Mouse (Mus musculus): Measurements from ENCODE around the gene Thrsp.
A peak's percentile ranks its signal among the peaks of the same experiment; 100 is the strongest.
"Not testable (repeated sequence)": the region's sequence is repeated elsewhere in the genome, so short reads cannot be mapped to it uniquely, and the experiment has no call there.

Gene Thrsp

DNA sequence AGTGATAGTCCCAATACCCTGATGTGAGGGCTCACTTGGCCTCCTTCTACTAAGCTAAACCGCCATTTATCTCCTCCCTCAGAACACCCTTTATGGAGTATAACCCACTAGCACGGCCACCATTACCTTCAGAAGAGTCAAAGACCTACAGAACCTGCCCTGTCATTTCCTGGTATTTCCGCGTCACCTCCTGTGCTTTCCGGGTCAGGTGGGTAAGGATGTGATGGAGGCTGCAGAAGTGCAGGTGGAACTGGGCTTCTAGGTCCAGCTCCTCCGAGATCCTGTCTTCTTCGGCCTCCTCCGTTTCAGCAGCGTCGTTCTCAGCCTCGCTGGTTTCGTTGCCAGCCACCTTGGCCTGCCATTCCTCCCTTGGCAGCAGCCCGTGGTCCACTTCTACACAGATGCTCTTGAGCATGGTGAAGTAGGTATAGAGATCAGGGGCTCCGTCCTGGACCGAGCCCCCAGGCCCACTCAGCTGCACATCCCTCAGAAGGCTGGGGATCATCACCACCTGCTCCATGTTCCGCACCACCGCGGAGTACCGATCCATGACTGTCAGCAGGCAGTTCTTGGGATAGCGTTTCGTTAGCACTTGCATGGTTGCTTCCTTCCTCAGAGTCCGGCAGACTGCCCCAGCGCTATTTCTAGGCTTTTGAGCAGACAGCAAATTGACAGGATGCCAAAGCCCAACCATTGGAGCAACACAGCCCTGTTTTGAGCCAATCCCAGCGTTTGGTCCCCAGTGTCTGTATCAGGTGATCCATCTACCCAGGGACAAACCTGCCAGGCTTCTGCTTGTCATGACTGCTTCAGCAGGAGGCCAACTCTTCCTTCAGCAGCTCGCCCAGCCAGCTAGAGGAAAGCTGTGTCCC, at the start of gene Thrsp:
Gene Thrsp, minus strand, starts transcription at position 825 of the 872 bp plus-strand sequence.
- DNase-seq (ENCODE audit: low spot score in 2 of 2): peak; percentile 86 to 91

DNA sequence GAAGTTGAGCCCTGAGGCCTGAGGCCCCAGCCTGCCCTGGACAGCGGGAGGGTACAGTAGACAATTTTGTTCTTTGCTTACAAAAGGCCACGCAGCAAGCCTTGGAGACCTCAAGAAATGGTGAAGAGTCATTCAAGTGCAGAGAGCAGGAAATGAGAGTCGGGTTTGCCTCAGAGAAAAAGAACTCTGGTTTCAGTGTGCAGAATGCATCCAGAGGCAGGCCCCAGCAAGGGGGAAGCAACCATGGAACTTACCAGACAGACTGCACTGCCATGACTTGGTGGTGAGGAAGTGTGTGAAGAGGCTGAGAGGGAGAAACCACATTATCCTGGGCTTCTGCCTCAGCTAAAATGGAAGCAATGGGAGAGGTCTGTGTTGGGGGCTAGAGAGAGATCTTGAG, 38.0 kb upstream of the Thrsp start:
- no peak for DNase-seq (ENCODE audit: low spot score in 2 of 2)

DNA sequence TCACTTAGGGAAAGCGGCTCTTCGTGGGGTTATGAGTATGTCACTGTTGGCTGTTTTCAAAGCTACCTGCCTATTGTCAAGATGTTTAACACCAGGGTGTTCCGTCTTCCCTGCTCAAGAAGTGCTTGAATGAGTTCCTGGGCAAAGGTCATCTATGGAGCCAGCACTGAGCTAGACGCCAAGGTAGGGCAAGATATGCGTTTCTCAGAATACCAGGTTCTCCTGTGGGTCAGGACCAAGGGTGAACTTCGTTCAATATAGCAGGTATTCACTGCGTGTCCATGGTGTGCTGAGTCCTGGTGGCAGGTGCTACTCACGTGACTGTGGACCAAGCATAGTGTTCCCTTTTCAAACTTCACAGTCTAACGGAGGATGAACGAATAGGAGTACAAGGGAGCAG, 37.3 kb upstream of the Thrsp start:
- no peak for DNase-seq (ENCODE audit: low spot score in 2 of 2)

DNA sequence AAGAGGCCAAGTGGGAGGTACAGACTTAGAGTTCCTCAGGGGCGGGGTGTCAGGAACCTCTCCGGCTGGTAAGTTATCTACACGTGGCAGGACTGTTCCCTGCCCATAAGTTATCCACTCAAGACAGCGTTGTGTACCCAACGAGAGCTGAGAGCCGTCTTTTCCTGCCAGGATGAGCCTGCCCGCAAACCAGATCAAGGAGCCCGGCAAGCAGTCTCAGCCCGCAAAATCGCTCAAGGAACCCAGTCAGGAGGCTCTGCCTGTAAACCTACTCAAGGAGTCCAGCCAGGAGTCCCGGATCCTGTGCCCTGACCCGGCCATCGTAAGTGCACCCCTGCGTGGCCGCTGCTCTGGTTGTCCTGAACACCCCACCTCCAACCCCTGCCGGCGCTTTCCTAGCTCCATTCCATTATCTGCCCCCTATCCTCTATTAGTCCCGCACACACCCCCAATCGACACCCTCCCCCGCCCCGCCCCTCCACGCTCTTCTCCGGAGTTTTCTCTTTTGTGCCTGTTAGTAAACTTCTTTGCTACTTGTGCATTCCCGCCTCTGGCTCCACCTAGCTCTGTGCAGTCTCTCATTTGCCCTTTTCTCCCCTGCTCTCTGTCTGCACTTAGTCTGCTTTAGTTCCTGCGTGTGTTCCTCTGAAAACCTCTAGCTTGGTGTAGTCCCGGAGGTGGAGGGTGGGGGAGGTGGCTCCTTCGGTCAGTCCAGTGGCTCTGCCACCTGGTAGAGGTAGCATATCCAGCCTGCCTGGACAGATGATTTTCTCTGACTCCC, 35.8 kb upstream of the Thrsp start:
- DNase-seq (ENCODE audit: low spot score in 2 of 2): no peak

DNA sequence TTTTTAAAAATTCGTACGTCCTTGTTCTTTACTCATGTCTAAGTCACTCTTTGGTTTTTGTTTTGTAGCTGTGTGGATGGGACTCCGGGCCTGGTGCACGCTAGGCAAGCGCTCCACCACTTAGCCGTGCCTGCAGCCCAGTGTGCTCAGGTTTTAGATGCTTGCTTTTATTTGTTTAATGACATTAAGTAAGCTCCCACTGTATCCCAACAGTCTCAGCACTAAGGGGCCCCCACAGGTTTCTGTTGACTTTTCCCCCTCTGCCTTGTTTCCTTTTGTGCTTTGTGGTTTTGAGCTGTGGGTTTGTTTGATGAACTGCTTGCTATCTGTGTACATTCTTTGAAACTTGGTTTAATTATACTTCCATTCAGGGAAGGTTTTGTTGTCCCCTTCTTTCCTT, 34.7 kb upstream of the Thrsp start:
- DNase-seq (ENCODE audit: low spot score in 2 of 2): no peak

DNA sequence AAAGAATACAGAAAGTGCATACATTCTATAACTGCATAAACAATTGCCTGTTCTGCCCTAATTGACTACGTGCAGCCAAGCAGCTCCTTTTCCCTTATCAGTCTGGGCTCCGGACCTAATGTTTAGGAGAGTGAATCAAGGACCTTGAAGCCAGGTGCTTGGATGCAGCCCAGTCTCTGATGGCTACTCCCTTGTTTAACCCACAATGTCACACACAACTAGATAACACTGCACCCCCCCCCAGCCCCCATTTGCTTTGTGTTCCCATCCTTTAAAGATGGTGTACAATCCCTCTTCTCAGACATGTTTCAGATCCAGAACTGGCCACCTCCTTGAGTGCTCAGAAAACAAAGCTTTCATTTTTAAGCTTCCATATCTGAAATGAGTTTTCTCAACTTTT, 33.5 kb upstream of the Thrsp start, which contains the start of gene Kctd14:
Gene Kctd14, plus strand, starts transcription at position 301 of the 400 bp plus-strand sequence.
- DNase-seq (ENCODE audit: low spot score in 2 of 2): not testable (repeated sequence)

DNA sequence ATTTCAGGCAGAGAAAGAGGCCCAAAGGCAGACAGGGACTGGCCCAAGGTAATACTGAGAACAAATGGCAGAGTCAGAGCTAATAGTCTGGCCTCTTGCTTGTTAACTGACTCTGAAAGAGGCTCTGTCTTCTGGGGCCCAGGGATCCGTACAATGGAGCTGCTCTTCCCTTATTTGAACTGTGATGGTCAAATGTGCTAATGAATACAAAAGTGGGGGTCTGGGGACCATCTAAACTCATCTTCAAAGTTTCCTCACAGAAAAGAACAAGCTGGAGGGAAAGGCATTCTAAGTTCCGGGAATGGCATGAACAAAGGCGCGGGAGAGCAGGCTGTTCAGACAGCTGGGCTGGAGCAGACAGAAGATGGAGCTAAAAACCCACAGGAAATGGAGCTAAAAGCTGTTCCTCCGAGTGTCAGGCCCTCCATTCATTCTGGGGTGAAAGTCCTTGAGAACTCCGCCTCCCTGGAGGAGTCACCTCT, 29.6 kb upstream of the Thrsp start:
- peak; percentile 51 to 63 for DNase-seq (ENCODE audit: low spot score in 2 of 2)

DNA sequence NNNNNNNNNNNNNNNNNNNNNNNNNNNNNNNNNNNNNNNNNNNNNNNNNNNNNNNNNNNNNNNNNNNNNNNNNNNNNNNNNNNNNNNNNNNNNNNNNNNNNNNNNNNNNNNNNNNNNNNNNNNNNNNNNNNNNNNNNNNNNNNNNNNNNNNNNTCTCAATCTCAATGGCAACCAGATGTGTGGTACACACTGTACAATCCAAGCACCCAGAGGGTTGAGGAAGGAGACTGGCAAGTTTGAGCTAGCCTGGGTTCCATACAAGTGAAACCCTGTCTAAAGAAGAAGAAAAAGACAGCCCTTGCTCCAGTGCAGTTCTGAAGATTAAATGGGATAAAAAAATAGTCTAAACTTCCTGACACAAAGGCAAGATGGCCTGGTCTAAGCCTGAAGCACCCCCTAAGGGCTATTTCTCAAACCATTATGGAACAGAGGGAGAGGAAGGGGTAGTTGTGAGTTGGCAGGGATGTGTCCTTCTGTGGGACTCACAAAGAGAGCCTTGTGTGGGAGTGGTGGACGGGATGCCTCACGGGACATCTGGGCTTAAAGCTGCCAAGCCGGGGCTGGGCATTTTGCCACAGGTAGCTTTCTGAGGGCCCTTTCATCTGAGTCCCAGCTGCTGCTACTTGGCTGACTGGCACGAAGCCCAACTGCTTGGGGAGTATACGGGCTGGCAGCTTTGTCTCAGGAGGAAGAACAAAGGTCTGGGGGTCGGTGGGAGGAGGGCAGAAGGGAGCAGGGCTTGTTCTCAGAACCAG, 28.8 kb upstream of the Thrsp start:
- DNase-seq (ENCODE audit: low spot score in 2 of 2): peak; percentile 97 to 98

DNA sequence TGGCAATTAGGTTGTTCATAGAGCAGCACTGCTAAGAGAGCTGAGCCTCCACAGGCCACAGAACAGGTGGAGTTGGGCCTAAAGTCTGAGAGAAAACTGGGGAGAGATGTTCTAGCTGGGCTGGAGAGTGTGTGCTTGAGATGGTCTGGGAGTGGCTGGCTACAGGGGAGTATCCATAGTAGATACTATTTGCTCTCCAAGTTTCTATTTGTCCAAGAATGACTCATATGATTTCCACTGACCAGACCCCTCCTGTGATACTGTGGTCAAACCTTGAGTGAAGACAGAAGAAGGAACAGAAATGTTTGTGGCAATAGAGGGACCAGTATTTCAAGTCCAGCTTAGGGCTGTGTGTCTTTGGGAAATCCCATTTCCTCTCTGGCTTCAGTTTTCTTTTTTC, 21.5 kb upstream of the Thrsp start:
- no peak for DNase-seq (ENCODE audit: low spot score in 2 of 2)

DNA sequence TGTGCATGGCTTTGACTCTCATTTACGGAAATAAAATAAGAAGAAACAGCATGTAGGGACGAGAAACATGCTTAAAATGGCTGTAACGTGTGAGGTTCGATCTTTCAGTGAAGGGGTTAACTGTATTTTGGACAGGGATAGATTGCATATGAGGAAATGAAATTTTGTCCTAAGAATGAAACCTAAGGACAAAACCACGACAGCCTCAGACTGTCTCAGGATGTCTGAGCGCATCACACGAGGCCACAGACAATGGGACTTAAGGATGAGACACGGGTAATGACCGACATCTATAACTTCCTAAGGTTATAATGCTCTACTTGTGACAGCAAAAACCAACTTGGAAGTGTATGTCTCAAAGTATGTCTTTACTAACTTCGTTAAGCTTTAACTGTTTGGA, 17.0 kb upstream of the Thrsp start:
- no peak for DNase-seq (ENCODE audit: low spot score in 2 of 2)

DNA sequence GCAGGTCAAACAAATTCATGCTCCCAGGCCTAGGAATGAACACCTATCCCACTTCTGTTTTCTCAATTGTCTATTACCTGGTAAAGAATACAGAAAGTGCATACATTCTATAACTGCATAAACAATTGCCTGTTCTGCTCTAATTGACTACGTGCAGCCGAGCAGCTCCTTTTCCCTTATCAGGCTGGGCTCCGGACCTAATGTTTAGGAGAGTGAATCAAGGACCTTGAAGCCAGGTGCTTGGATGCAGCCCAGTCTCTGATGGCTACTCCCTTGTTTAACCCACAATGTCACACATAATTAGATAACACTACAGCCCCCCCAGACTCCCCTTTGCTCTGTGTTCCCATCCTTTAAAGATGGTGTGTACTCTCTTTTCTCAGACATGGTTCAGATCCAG, 16.0 kb upstream of the Thrsp start:
- DNase-seq (ENCODE audit: low spot score in 2 of 2): not testable (repeated sequence)

DNA sequence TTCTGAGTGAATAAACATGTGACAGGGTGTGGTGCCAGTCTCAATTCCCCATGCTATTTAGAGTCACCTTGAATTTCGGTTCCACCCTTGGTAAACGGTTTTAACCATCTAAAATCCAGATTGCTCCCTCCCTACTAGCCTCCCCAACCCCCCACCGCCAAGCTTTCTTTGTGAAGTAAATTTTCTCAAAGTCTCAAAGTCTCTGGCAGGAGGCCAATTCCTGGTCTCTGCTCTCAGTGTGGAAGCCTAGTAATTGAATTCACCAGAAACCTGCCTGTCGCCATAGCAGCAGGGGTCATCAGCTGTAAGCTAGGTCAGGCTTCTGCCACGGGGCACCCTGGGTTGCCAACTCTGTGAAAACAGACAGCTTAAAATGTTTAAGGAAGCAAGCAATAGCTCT, 12.2 kb upstream of the Thrsp start:
- peak; percentile 73 to 74 for DNase-seq (ENCODE audit: low spot score in 2 of 2)

DNA sequence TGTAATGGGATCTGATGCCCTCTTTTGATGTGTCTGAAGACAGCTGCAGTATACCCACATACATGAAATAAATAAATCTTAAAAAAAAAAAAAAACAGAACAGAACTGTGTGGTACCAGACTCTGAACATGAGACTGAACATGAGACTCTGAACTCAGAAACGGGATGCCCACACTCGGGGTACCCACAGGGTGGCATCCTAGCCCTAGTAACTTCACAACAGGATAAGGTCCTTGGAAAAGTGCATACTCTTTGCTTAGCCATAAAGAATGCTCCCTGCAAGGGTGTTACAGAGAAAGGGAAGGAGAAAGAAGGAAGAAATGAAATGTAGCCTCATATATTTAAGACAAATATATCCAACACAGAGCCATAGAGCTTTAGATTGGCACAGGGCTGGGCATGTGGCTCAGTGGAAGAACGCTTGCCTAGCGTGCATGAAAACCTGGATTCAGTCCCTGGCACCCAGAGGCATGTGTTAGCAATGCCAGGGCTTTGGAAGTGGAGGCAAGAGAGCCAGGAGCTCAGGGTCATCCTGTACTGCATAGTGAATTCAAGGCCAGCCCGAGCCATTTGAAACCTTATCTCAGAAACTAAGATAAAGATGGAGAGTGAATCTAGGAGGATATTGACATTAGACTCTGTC, 10.4 kb upstream of the Thrsp start:
- DNase-seq (ENCODE audit: low spot score in 2 of 2): peak in 1 of 2 experiments; percentile 55

DNA sequence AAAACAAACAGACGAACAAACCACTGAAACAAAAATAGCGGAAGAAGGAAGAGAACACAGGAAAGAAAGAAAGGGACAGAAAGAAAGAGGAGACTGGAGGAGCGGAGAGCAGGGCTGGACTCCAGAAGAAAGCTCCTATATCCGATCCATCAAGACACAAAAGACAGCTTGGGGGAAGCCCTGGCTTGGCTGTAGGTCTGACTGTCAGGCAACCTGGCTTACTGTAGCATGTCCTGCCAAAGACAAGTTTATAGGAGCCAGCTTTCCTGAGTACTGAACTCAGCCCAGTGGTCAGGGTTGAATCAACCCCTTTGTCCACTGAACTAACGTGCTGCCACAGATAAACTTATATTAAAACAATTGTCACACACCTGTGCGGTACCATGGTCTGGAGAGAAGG, 9.8 kb upstream of the Thrsp start:
- DNase-seq (ENCODE audit: low spot score in 2 of 2): no peak

DNA sequence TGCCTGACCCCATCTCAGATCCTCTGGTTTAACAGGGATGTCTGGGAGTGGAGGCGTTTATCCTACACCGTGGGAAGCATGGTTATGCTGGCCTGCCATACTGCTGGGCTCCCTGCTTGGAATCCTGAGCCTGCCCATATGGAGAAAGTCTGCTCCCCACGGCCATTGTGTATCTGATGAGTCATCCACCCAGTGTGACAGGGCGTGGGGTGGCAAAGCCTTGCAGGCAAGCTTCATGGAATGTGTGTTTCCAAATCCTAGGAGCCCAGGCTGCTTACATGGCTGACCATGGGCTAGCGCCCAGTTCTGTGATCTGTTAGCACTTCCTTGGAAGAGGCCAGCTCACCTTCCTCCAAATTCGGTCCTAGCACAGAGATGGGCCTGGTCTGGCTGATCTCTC, 9.0 kb upstream of the Thrsp start:
- DNase-seq (ENCODE audit: low spot score in 2 of 2): no peak

DNA sequence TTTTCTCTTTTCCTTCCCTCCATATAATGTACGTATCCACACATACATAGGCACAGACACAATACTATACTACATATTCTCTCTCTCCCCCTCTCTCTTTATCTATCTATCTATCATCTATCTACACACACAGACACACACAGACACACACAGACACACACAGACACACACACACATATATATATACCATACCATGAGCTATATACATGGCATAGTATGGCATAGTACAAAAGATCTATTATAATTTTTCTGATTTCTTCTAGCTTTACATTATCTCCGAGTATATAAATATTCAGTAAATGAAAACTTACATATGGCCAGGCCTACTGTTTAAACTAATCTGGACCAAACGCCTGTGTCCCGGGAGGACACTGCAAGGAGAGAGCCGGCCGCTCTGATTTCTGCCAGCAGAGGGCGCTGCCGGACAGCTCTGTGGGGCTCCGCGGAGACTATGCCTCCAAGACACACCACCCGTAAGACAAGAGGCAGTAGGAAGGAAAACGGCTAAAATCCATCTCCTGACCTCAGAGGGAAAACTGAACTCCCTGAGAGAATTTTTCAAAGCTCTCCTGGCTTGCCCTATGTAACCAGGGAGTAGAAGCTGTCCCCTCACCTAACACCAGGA, 7.2 kb upstream of the Thrsp start:
- peak; percentile 90 to 93 for DNase-seq (ENCODE audit: low spot score in 2 of 2)

DNA sequence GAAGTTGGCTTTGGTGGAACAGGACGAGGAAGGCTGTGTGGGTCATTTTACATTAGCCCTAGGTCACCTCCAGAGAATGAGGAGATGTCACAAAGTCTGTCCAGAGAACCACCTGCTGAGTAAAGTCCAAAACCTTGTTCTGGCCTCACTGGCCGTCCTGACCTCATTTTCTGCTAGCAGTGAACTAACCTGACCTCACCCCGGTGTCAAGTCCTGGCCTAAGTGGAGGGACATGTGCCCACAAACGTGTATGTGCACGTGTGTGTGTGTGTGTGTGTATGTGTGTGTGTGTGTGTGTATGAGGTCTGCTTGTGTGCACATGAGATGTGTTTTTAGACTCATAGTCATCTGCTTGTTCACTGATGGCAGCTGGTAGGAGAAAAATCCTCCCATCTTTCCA, 6.2 kb upstream of the Thrsp start:
- no peak for DNase-seq (ENCODE audit: low spot score in 2 of 2)

DNA sequence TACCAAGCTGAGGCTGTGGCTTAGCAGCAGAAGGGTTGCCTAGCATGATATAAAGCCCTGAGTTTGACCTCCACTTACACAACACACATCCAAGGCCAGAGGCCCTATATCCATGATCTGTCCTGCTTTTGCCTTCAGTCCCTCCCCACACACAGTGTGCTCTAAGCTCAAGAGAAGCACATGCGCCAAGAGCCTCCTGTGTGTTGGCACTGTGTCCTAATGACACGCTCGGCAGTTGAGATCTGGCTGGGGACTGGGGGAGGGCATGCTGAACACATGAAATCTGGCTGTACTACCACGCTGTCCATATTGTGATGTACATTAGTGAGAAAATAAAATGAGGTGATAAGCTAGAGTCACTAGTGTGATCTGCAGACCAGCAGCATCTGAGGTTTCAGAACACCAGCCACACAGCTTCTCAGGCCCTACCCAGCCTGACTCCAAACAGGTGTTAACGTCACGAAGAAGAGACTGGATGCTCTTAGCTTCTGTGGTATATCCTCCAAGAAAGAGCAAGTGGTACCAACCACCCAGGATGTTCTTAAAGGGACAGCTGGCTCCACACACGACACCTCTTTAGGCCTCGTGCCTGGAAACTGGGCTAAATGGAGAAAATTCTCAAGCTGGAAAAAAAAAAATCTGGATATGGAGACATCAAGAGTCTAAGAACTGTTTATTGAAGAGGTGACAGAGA, 3.6 kb upstream of the Thrsp start:
- DNase-seq (ENCODE audit: low spot score in 2 of 2): no peak

DNA sequence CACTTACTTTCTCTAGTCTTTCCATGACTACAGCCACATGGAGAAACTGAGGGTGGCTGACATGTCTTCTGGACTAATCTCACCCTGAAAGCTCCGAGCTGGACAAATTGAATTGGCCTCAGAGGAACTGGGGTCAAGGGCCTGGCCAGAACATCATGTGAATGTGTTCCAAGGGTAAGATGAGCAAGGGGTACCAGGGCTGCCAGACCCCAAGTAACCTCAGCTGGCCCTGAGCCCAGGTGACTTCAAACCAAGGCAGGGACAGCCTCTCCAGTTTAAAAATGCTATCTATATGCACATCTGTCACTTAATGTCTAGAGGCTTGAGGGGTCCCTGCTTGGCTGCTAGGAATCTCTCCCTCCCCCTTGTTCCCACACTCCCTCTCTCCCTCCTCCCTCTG, 2.9 kb upstream of the Thrsp start:
- no peak for DNase-seq (ENCODE audit: low spot score in 2 of 2)

DNA sequence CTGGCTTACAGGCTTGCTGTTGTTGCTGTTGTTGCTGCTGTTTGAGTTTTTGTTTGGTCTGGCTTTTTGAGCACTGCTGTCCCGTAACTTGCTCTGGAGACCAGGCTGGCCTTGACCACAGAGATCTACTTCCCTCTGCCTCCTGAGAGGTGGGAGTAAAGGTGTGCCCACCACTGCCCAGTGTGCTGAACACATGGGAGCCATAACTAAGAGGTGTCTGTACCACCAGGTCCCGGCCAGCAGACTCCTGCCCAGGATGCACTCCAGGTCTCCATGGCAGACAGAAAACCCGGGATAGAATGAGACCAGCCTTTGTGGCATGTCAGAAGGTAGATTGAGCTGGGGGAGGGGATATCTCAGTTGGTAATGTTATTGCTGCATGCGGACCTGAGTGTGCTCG, 1.6 kb upstream of the Thrsp start:
- no peak for DNase-seq (ENCODE audit: low spot score in 2 of 2)
